Mouse (Mus musculus) right cerebral cortex, postnatal 14 days (tissue): ENCODE data around the gene Kifc1.
A peak's percentile ranks its signal among the peaks of the same experiment; 100 is the strongest.

Experiments
- DNase-seq: peaks from one replicate; pipeline ENCODE4 v3.0.0; 2022

Gene Kifc1

DNA sequence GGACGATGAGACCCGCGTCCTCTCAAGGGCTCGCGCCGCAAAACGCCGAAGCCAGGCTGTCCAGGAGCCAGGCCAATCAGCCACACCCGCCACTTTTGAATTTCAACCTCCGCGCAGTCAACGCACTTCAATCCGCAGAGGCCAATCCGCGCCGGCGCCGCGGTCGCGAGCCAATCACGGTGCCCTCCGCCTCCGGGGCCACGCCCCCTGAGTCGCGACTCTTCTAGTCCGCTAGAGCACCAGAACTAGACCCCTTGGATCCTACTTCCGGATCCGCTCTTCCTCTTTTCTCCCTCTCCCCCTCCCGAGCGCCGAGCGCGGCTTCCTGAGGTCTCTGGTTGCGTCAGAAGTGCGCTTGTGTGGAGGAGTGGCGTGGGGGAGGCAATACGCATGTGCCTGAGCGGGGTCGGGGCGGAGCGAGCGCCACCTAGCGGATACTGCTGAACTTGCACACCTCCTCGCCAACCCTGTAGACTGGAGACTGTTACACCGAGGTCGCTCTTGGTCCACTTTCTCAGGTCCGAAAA is at the start of gene Kifc1:
TSS of gene Kifc1 (minus strand) at position 129 of the 527 bp plus-strand sequence.
- DNase-seq, result peak; percentile 100

DNA sequence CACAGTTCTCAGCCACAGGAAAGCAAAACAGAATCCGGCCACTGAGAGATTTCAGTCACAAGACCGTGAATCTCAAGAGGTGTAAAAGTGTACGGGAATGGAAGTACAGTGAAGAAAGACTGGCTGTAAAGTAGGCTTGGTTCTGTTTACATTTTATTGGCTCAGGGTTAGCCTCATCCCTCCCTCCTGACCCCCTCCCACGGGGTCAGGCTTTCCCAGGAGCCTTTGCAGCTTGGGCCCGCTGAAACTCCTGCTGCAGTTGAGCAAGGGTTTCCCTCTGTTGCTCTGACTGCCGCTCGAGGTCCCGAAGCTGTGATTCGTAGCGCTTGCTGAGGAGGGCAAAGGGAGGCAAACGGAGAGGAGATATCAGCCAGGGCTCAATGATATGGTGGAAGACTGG is 48.3 kb upstream of the Kifc1 start:
- no peak for DNase-seq

DNA sequence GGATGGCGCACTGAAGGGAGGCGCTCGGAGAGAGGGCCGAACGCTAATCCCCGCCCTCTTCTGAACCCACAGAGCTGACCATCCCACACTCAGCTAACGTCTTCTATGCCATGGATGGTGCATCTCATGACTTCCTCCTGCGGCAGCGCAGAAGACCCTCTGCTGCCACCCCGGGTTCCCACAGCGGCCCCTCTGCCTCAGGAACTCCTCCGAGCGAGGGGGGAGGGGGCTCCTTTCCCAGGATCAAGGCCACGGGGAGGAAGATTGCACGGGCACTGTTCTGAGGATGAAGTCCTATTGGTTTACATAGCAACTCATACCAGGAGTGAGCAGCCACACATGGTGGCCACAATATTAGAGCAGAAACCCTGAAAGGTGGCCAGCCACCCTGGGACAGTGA is 46.5 kb upstream of the Kifc1 start:
- no peak for DNase-seq

DNA sequence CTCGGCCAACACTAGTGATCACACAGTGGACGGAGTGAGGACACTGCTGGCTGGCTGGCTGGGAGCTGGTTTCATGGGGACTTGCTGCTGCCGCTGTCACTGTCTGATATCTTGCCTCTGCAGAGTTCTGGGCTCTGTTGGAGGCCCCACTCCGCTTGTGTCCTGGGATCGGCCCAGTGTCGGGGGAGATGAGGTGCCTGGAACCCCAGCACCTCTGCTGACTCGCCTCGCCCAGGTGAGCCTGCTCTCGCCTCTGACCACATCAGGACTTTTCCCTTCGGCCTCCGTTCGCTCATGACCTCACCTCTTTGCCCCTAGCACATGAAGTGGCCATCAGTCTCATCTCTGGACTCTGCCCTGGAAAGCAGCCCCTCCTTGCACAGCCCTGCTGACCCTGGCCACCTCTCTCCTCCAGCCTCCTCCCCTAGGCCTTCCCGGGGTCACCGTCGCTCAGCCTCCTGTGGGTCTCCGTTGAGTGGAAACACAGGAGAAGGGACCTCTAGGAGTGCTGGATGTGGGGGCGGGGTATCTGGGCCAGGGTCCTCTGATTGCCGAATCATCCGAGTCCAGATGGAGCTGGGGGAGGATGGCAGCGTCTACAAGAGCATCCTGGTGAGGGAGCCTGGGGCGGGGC is 45.1 kb upstream of the Kifc1 start:
- DNase-seq, result no peak

DNA sequence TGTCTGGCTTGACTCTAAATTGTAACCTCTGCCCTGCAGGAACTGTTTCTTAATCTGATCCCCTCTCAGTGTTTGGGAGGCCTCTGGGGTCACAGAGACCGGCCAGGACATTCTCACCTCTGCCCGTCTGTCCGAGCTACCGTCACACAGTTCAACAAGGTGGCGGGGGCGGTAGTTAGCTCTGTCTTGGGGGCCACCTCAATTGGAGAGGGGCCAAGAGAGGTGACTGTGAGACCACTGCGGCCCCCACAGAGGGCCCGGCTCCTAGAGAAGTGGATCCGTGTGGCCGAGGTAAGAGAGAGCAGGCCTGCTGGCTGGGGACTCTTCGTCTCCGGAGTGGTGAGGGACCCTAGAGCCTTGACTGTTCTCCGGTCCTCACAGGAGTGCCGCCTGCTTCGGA is 42.5 kb upstream of the Kifc1 start:
- no peak for DNase-seq

DNA sequence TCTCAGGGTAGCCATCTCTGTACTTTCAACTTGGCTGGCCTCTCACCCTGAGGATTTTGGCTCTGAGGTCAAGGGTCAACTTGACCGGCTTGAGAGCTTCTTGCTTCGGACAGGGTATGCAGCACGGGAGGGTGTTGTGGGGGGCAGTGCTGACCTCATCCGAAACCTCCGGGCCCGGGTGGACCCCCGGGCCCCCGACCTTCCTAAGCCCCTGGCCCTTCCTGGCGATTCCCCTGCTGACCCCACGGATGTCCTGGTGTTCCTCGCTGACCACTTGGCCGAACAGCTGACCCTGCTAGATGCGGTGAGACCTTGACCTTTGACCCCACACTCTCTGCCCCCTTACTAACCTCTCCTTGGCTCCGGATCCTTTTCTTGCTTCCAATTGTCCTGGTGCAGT is 42.0 kb upstream of the Kifc1 start:
- no peak for DNase-seq

GRCm38 (mm10) chr17:33931947-33932346 is 41.5 kb upstream of the Kifc1 start:
- DNase-seq, result no peak

DNA sequence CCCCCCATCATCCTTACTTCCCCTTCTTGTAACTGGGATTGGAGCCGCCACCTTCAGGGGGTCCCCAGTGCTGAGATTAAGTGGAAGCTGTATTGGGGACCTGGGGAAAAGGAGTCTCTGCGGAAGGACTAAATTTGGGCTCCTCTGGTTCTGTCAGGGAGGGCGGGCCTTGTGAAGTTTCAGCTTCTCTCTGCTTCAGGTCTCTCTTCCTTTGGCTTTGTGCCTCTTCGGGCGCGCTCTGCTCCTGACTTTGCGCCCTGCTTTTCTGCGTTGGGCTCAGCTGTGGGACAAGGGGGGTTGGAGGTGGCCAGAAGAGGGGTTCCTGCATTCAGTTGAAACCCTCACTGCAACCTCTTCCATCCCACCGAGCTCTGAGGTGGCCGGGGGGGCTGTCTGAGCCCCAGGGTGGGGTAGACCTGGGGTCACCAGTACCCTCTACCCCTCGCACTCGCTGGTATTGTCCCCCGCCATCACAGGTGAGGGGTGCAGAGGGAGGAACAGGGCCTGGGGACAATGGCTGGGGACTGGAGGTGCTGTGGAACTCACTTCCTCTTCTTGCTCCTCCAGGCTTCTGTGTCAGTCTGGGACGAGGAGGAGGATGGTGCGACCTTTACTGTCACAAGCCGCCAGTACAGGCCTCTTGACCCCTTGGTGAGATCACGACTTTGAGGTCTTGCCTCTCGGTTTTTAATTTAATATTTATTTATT is 40.9 kb upstream of the Kifc1 start:
- DNase-seq, result no peak

GRCm38 (mm10) chr17:33930280-33931158 is 40.1 kb upstream of the Kifc1 start:
- peak; percentile 43 for DNase-seq

GRCm38 (mm10) chr17:33929371-33930279 is 39.2 kb upstream of the Kifc1 start, which contains the start of gene Rgl2:
TSS of gene Rgl2 (plus strand) at chr17:33929543.
- peak; percentile 95 for DNase-seq

DNA sequence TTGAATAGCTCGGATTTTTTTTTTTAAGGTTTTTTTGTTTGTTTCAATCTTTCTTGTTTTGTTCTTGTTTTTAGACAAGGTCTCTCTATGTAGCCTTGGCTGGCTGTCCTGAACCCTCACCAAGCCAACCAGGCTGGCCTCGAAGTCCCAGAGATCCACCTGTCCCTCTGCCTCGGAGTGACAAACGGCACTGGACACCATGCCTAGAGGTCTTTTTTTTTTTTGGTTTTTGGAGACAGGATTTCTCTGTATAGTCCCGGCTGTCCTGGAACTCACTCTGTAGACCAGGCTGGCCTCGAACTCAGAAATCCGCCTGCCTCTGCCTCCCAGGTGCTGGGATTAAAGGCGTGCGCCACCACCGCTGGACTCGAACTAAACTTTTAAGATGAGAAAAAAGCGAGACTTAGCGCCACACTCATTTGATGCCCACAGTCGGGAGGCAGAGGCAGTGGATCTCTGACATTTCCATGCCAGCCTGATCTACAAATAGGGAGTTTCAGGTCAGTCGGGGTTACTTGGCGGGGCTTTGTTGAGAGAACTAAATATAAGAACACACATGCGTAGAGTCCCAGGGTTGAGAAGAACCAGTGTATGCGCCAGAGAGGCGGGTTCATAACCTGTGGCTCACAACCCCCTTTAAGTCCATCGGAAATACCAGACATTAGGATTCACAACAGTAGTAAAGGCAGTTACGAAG is 37.9 kb upstream of the Kifc1 start:
- no peak for DNase-seq

DNA sequence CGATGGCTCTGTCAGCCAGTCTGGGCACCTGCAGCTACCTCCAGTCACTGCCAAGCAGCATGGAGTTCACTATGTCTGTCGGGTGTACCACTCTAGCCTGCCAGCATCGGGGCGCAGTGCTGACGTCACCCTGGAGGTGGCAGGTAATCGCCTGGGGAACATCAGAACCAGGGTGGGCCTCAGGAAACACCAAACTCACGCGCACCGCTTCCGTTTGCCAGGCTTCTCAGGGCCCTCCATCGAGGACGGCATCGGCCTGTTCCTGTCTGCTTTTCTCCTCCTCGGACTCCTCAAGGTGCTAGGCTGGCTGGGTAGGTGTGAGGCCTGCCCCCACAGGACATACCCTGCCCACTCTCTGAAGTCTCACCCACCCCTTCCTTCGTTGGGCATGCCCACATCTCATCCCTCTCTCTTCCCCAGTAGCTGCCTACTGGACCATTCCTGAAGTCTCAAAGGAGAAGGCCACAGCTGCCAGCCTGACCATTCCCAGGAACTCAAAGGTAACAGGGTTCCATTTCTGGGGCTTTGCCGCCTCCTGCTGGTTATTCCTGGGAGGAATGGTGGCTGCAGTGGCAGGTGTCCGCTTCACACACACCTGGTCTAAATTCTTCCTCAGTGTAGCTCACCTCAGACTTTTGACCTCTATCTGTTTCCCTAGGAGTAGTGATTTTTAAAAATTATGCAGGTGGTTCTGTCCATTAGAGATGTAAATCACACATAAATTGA is 35.9 kb upstream of the Kifc1 start:
- DNase-seq, result no peak

DNA sequence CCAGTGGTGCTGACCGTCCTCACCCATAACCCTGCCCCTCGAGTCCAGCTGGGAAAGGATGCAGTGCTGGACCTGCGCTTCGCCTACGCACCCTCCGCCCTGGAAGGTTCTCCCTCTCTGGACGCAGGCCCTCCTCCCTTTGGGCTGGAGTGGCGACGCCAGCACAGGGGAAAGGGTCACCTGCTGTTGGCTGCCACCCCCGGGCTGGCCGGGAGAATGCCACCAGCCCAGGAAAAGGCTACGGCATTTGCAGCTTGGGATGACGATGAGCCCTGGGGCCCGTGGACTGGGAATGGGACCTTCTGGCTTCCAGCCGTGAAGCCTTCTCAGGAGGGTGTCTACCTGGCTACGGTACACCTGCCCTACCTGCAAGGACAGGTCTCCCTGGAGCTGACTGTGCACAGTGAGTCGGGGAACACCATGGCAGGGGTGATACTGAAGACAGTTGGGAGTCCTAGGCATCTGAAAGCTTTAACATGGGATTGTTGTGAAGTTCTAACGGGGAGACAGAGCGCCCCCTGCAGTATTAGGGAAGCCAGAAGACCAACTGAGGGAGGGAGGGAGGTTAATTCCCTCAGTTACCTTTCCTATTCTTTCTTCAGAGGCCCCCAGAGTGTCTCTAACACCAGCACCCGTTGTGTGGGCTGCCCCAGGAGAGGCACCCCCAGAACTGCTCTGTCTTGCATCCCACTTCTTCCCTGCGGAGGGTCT is 35.1 kb upstream of the Kifc1 start:
- no peak for DNase-seq

DNA sequence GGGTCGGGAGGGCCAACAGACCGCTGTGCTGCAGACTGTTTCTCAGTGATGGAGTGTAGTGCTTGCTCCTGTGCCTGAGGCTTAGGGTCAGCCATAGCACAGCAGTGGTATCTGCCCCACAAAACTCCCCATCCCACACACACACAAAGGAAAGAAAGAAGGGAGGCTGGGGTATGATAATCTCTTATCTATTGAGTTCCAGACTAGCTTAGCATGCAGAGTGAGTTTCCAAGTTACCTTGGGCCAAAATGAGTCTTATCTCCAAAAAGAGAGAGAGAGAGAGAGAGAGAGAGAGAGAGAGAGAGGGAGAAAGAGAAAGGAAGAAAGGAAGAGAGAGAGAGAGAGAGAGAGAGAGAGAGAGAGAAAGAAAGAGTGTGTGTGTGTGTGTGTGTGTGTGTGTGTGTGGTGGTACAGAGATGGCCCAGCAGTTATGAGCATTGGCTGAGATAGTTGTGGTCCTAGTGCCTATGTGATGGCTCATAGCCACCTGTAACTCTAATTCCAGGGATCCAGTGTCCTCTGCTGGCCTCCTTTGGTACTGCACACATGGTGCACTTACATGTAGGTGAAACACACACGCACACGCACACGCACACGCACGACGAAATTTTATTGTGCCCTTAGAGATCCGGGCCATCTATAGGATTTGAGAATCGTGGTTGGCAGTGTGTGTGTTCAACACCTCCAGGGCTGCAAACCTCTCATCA is 34.3 kb upstream of the Kifc1 start:
- DNase-seq, result peak; percentile 53

DNA sequence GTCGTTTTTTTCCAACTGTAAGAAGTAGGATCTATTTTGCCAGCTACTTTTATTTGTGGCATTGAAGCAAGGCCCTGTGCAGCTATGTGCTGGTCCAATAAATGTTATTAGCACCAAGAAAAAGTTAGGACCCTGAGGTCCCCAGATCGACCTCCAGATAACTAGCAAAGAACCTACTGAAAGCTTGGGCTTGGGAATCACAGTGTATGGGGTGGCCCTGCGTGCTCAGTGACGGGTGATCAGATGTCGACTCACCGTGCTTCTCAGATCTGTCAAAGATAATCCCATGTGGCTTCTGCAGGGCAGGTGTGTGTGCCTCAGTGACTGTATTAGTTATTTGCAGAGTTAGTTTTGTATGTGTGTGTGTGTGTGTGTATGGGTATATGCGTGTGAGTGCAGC is 30.9 kb upstream of the Kifc1 start:
- DNase-seq, result no peak

DNA sequence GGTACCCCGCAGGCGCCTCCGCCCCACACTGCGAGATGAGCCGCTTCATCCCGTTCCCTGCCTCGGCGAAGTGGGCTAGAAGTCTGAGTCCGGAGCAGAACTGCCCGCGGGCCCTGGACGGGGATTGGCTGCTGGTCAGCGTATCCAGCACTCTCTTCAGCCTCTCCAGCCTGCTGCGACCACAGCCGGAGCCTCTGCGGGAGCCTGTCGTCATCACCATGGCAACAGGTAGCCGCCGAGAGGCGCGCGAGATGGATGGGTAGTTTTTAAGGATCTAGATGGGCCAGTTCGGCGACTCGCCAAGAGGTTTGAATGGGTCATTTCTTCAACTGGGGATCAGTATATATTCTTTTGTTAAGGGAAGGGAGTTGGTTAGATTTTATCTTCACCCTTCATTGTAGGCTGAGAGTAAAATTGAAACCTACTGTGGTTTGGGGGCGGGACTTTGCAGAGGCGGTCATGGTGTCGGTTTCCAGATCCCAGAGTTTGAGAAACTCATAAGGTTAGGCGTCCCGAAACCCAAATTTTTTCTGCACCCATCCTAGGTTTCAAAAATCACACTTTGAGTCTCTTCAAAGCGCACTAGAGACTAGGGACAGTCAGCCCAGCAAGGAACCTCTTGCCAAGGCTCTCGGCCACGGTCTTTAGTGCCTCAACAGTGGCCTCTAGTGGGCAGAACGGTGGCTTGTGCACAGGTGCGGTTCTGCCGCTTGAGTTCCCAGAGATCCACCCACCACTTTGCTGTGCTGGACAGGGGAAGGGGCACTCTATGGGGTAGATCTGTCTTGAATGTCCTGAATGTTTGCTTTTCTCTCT is 30.0 kb upstream of the Kifc1 start:
- peak; percentile 80 for DNase-seq

DNA sequence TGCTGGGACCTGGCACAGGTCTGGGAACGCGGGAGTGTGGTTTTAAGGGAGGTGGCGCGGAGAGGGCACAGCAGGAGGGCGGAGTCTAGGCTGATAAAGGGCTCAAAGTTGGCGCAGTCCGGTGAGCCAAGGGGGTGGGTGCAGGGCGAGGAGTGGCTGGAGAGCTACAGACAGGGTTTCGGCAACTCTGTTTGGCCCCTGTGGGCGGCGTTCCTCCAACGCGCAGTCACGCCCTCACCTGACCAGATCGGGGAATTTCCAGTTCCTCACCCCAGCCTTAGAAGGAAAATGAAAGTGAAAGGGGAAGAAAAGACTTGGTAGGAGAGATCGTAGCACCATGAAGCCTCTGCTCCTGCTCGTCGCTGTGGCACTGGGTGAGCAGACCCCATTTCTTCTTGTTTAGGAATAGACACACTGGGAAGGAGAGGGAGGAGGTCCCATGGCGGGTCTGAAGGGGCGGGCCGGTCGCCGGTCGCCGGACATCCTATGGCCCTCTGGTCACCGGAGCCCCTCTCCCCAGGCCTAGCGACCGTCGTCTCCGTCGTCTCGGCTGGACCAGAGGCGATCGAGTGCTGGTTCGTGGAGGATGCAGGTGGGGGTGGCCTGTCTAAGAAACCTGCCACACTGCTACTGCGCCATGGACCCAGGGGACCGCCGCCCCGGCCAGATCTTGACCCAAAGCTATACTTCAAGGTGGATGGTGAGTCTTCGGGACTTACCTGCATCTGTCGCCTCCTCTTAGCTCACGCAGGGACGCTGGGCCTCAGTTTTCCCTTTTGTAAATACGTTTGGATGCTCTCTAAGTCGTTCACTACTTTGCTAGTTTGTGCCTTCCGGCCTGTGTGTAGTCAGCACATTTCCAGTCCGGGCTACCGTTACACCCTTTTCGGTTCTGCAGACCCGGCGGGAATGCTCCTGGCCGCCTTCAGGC is 29.2 kb upstream of the Kifc1 start:
- DNase-seq, result peak; percentile 48
